Mouse (Mus musculus) stomach, embryonic 16.5 days (tissue): ENCODE results near the gene Galnt5. TPM values are rescaled to one million over a fixed set of nuclear protein-coding genes. Genes with fewer than 3 reads are reported as not detected.

Experiments
- ATAC-seq: fragments of 200-750 bp; cut with Nextera tagmentation; 2 replicates; pipeline ENCODE4 v1.8.0; 2017; ENCODE audit warnings: moderate number of reproducible peaks, moderate TSS enrichment; ENCODE audit not compliant: insufficient read depth, low FRiP score
- H3K27ac ChIP-seq: fragments of 300-500 bp; sonication (generic); 2 replicates; pipeline ENCODE4 v1.5.1; 2014; ENCODE audit warnings: low read length
- H3K27me3 ChIP-seq: fragments of 300-500 bp; sonication (generic); 2 replicates; pipeline ENCODE4 v1.6.1; 2014; ENCODE audit warnings: low read length, control low read depth, mixed read lengths; ENCODE audit not compliant: control insufficient read depth, insufficient read depth
- H3K36me3 ChIP-seq: fragments of 300-500 bp; sonication (generic); 2 replicates; pipeline ENCODE4 v1.6.1; 2014; ENCODE audit warnings: low read length; ENCODE audit not compliant: control insufficient read depth, insufficient read depth
- H3K4me1 ChIP-seq: fragments of 300-500 bp; sonication (generic); 2 replicates; pipeline ENCODE4 v1.6.1; 2014; ENCODE audit warnings: low read length, control low read depth, mixed read lengths; ENCODE audit not compliant: control insufficient read depth, insufficient read depth
- H3K4me2 ChIP-seq: fragments of 300-500 bp; sonication (generic); 2 replicates; pipeline ENCODE4 v1.6.1; 2014; ENCODE audit warnings: low read depth, low read length, mixed read lengths
- H3K4me3 ChIP-seq: fragments of 300-500 bp; sonication (generic); replicated peaks from 2 replicates; pipeline ENCODE4 v1.5.1; 2014; ENCODE audit warnings: mild to moderate bottlenecking, low read length
- H3K9ac ChIP-seq: fragments of 300-500 bp; sonication (generic); 2 replicates; pipeline ENCODE4 v1.6.1; 2014; ENCODE audit warnings: low read length
- H3K9me3 ChIP-seq: fragments of 300-500 bp; sonication (generic); replicated peaks from 2 replicates; pipeline ENCODE4 v1.6.1; 2016; ENCODE audit warnings: low read length, control low read depth; ENCODE audit not compliant: control insufficient read depth
- WGBS: fragments of 180-500 bp; shearing (Covaris S2); extraction: QIAGEN DNeasy Blood & Tissue Kit; methylation state at CpG from one replicate; pipeline ENCODE4 v1.1.7; 2014; 5-methylcytosine and 5-hydroxymethylcytosine counted together
- polyA plus RNA-seq: library from polyadenylated mRNA; unstranded; fragments of >200 nt; fragmentation: Nextera tagmentation; extraction: Ambion mirVana; gene quantifications from 2 replicates; pipeline ENCODE4 v1.2.1, GENCODE M21; 2015

Gene Galnt5
- 2.7 and 3.0 TPM in 2 replicates for polyA plus RNA-seq

GRCm38 (mm10) chr2:57997752-57998430 lies at the start of gene Galnt5:
Galnt5 (plus strand) TSS chr2:57997884.
- no peaks in the 10 kb centered on the region for H3K27me3 ChIP-seq
- H3K4me2 ChIP-seq, result peak within 1 kb of the TSS; percentile 55
- H3K9ac ChIP-seq, result peak within 1 kb of the TSS; percentile 53
- H3K4me3 ChIP-seq, result peak within 1 kb of the TSS; percentile 36
- H3K4me1 ChIP-seq, result no peaks in the 10 kb centered on the region
- peak within 1 kb of the TSS; percentile 46 for H3K27ac ChIP-seq
- no peaks in the 10 kb centered on the region for H3K9me3 ChIP-seq
- no peaks in the 10 kb centered on the region for H3K36me3 ChIP-seq
- WGBS, result 26% methylated on average over 12 of the region's 12 CpGs
- ATAC-seq, result peak; percentile 56; the same call in 1 of the 2 replicates

GRCm38 (mm10) chr2:57951620-57952019 lies 46.1 kb upstream of the Galnt5 start:
- H3K9ac ChIP-seq, result no peak overlapping the region
- no peak for ATAC-seq
- no peaks in the 10 kb centered on the region for H3K4me1 ChIP-seq
- H3K27me3 ChIP-seq, result no peaks in the 10 kb centered on the region
- no peak overlapping the region for H3K4me2 ChIP-seq
- no peak overlapping the region for H3K27ac ChIP-seq
- WGBS, result 62% methylated on average over 2 of the region's 2 CpGs
- H3K36me3 ChIP-seq, result no peaks in the 10 kb centered on the region
- H3K9me3 ChIP-seq, result no peaks in the 10 kb centered on the region
- no peak overlapping the region for H3K4me3 ChIP-seq

- Histone ChIP-seq H3K4me3 (no peak overlapping the region), H3K27me3 (no peaks in the 10 kb centered on the region), H3K9ac (no peak overlapping the region), H3K27ac (no peak overlapping the region), H3K36me3 (no peaks in the 10 kb centered on the region), H3K9me3 (no peaks in the 10 kb centered on the region), H3K4me2 (no peak overlapping the region), H3K4me1 (no peaks in the 10 kb centered on the region)
- no peak for ATAC-seq
- 84% methylated on average over 5 of the region's 5 CpGs for WGBS
Observed at GRCm38 (mm10) chr2:57960786-57961185, 36.9 kb upstream of the Galnt5 start.

- Histone ChIP-seq H3K4me2 (no peak overlapping the region), H3K9ac (no peak overlapping the region), H3K36me3 (no peaks in the 10 kb centered on the region), H3K9me3 (no peaks in the 10 kb centered on the region), H3K4me3 (no peak overlapping the region), H3K4me1 (no peaks in the 10 kb centered on the region), H3K27me3 (no peaks in the 10 kb centered on the region), H3K27ac (no peak overlapping the region)
- ATAC-seq, result no peak
Observed at GRCm38 (mm10) chr2:57982248-57982647, 15.4 kb upstream of the Galnt5 start.

GRCm38 (mm10) chr2:57991084-57991483 lies 6.6 kb upstream of the Galnt5 start:
- H3K4me3 ChIP-seq, result no peak overlapping the region
- no peaks in the 10 kb centered on the region for H3K4me1 ChIP-seq
- no peak overlapping the region for H3K4me2 ChIP-seq
- no peak for ATAC-seq
- H3K36me3 ChIP-seq, result no peaks in the 10 kb centered on the region
- no peak overlapping the region for H3K27ac ChIP-seq
- no peaks in the 10 kb centered on the region for H3K27me3 ChIP-seq
- H3K9me3 ChIP-seq, result no peaks in the 10 kb centered on the region
- 84% methylated on average over 2 of the region's 2 CpGs for WGBS
- no peak overlapping the region for H3K9ac ChIP-seq

GRCm38 (mm10) chr2:58001497-58001896 lies 3.8 kb downstream of the Galnt5 start:
- Histone ChIP-seq H3K4me1 (no peaks in the 10 kb centered on the region), H3K27me3 (no peaks in the 10 kb centered on the region), H3K4me3 (no peak overlapping the region), H3K9ac (no peak overlapping the region), H3K9me3 (no peaks in the 10 kb centered on the region), H3K4me2 (no peak overlapping the region), H3K36me3 (no peaks in the 10 kb centered on the region), H3K27ac (peak overlapping the region; percentile 52; the same call in 1 of the 2 replicates)
- ATAC-seq, result peak; percentile 88
- 26% methylated on average over 3 of the region's 3 CpGs for WGBS

- Histone ChIP-seq H3K9me3 (no peaks in the 10 kb centered on the region), H3K4me2 (no peak overlapping the region), H3K36me3 (no peaks in the 10 kb centered on the region), H3K9ac (no peak overlapping the region), H3K27ac (no peak overlapping the region), H3K27me3 (no peaks in the 10 kb centered on the region), H3K4me3 (no peak overlapping the region), H3K4me1 (no peaks in the 10 kb centered on the region)
- no peak for ATAC-seq
- 85% methylated on average over 5 of the region's 5 CpGs for WGBS
Observed at GRCm38 (mm10) chr2:58007081-58007480, 9.4 kb downstream of the Galnt5 start.

- no peaks in the 10 kb centered on the region for H3K4me1 ChIP-seq
- no peak overlapping the region for H3K4me3 ChIP-seq
- H3K27ac ChIP-seq, result no peak overlapping the region
- H3K27me3 ChIP-seq, result no peaks in the 10 kb centered on the region
- H3K4me2 ChIP-seq, result no peak overlapping the region
- H3K9ac ChIP-seq, result no peak overlapping the region
- ATAC-seq, result no peak
- H3K9me3 ChIP-seq, result no peaks in the 10 kb centered on the region
- H3K36me3 ChIP-seq, result no peaks in the 10 kb centered on the region
- 86% methylated on average over 6 of the region's 6 CpGs for whole genome bisulfite sequencing
Observed at GRCm38 (mm10) chr2:58023556-58023955, 25.9 kb downstream of the Galnt5 start.

- Histone ChIP-seq H3K27ac (no peak overlapping the region), H3K9me3 (no peaks in the 10 kb centered on the region), H3K4me1 (no peaks in the 10 kb centered on the region), H3K4me3 (no peak overlapping the region), H3K4me2 (no peak overlapping the region), H3K9ac (no peak overlapping the region), H3K27me3 (no peaks in the 10 kb centered on the region), H3K36me3 (no peaks in the 10 kb centered on the region)
- 78% methylated on average over 5 of the region's 5 CpGs for WGBS
- no peak for ATAC-seq
Observed at GRCm38 (mm10) chr2:58026740-58027139, 29.1 kb downstream of the Galnt5 start.
